Mouse (Mus musculus): ENCODE measurements around the gene 4430402I18Rik. TPM values are rescaled to one million over a fixed set of nuclear protein-coding genes. Genes with fewer than 3 reads are reported as not detected.

The 4430402I18Rik gene
- polyA plus RNA-seq, 2 experiments: 1.5 to 3.1 TPM

GRCm38 (mm10) chr19:28951251-28951650 lies 16.3 kb downstream of the 4430402I18Rik start:
- no peak overlapping the region for H3K4me2 ChIP-seq (ENCODE audit: low read depth)
- DNase-seq (ENCODE audit: low read depth in 3 of 3, low spot score in 3 of 3): no peak
- no peak overlapping the region for H3K9ac ChIP-seq (replicated peaks)
- no peak for ATAC-seq (ENCODE audit: insufficient read depth)
- H3K27me3 ChIP-seq (ENCODE audit: control insufficient read depth, insufficient read depth, low read length): no peaks in the 10 kb centered on the region
- TF ChIP-seq EP300 (IDR thresholded peaks at IDR 0.05; ENCODE audit: low read depth) (no peak), CTCF (IDR thresholded peaks at IDR 0.05; ENCODE audit: low read depth) (no peak)
- no peaks in the 10 kb centered on the region for H3K9me3 ChIP-seq (ENCODE audit: control insufficient read depth, low read length)
- WGBS (ENCODE audit: insufficient replicate concordance): 62% methylated on average over 5 of the region's 5 CpGs
- no peak overlapping the region for H3K27ac ChIP-seq
- no peaks in the 10 kb centered on the region for H3K36me3 ChIP-seq (replicated peaks; ENCODE audit: control insufficient read depth, insufficient read depth, low read depth)
- H3K4me3 ChIP-seq (ENCODE audit: insufficient read depth in 1 of 2, low read depth in 2 of 2, low read length in 2 of 2): no peak overlapping the region
- no peaks in the 10 kb centered on the region for H3K4me1 ChIP-seq (replicated peaks; ENCODE audit: control insufficient read depth in 2 of 2, insufficient read depth in 2 of 2, low read length in 1 of 2)

GRCm38 (mm10) chr19:28947311-28947710 lies 20.3 kb downstream of the 4430402I18Rik start:
- Histone ChIP-seq H3K36me3 (replicated peaks; ENCODE audit: control insufficient read depth, insufficient read depth, low read depth) (no peaks in the 10 kb centered on the region), H3K4me1 (replicated peaks; ENCODE audit: control insufficient read depth in 2 of 2, insufficient read depth in 2 of 2, low read length in 1 of 2) (no peaks in the 10 kb centered on the region), H3K27ac (no peak overlapping the region), H3K9me3 (ENCODE audit: control insufficient read depth, low read length) (no peaks in the 10 kb centered on the region), H3K27me3 (ENCODE audit: control insufficient read depth, insufficient read depth, low read length) (no peaks in the 10 kb centered on the region), H3K4me2 (ENCODE audit: low read depth) (no peak overlapping the region), H3K9ac (replicated peaks) (no peak overlapping the region), H3K4me3 (ENCODE audit: insufficient read depth in 1 of 2, low read depth in 2 of 2, low read length in 2 of 2) (no peak overlapping the region)
- 21% methylated on average over 2 of the region's 2 CpGs for WGBS (ENCODE audit: insufficient replicate concordance)
- ATAC-seq (ENCODE audit: insufficient read depth): no peak
- TF ChIP-seq EP300 (IDR thresholded peaks at IDR 0.05; ENCODE audit: low read depth) (no peak), CTCF (IDR thresholded peaks at IDR 0.05; ENCODE audit: low read depth) (no peak)
- DNase-seq (ENCODE audit: low read depth in 3 of 3, low spot score in 3 of 3): no peak

GRCm38 (mm10) chr19:28946782-28947181 lies 20.8 kb downstream of the 4430402I18Rik start:
- TF ChIP-seq EP300 (IDR thresholded peaks at IDR 0.05; ENCODE audit: low read depth) (no peak), CTCF (IDR thresholded peaks at IDR 0.05; ENCODE audit: low read depth) (no peak)
- DNase-seq (ENCODE audit: low read depth in 3 of 3, low spot score in 3 of 3) (no peak), ATAC-seq (ENCODE audit: insufficient read depth) (no peak)
- Histone ChIP-seq H3K9me3 (ENCODE audit: control insufficient read depth, low read length) (no peaks in the 10 kb centered on the region), H3K27ac (no peak overlapping the region), H3K4me1 (replicated peaks; ENCODE audit: control insufficient read depth in 2 of 2, insufficient read depth in 2 of 2, low read length in 1 of 2) (no peaks in the 10 kb centered on the region), H3K36me3 (replicated peaks; ENCODE audit: control insufficient read depth, insufficient read depth, low read depth) (no peaks in the 10 kb centered on the region), H3K27me3 (ENCODE audit: control insufficient read depth, insufficient read depth, low read length) (no peaks in the 10 kb centered on the region), H3K9ac (replicated peaks) (no peak overlapping the region), H3K4me2 (ENCODE audit: low read depth) (no peak overlapping the region), H3K4me3 (ENCODE audit: insufficient read depth in 1 of 2, low read depth in 2 of 2, low read length in 2 of 2) (no peak overlapping the region)
- WGBS (ENCODE audit: insufficient replicate concordance): 26% methylated on average over 4 of the region's 4 CpGs

GRCm38 (mm10) chr19:28941271-28941670 lies 26.3 kb downstream of the 4430402I18Rik start:
- H3K36me3 ChIP-seq (replicated peaks; ENCODE audit: control insufficient read depth, insufficient read depth, low read depth): no peaks in the 10 kb centered on the region
- ATAC-seq (ENCODE audit: insufficient read depth): no peak
- WGBS (ENCODE audit: insufficient replicate concordance): 51% methylated on average over 4 of the region's 4 CpGs
- H3K9ac ChIP-seq (replicated peaks): no peak overlapping the region
- H3K27me3 ChIP-seq (ENCODE audit: control insufficient read depth, insufficient read depth, low read length): no peaks in the 10 kb centered on the region
- no peaks in the 10 kb centered on the region; a peak in 1 of 4 replicates for H3K4me1 ChIP-seq (replicated peaks; ENCODE audit: control insufficient read depth in 2 of 2, insufficient read depth in 2 of 2, low read length in 1 of 2)
- no peak for DNase-seq (ENCODE audit: low read depth in 3 of 3, low spot score in 3 of 3)
- H3K27ac ChIP-seq: no peak overlapping the region
- no peak overlapping the region for H3K4me3 ChIP-seq (ENCODE audit: insufficient read depth in 1 of 2, low read depth in 2 of 2, low read length in 2 of 2)
- H3K4me2 ChIP-seq (ENCODE audit: low read depth): no peak overlapping the region
- TF ChIP-seq CTCF (IDR thresholded peaks at IDR 0.05; ENCODE audit: low read depth) (no peak), EP300 (IDR thresholded peaks at IDR 0.05; ENCODE audit: low read depth) (no peak)
- H3K9me3 ChIP-seq (ENCODE audit: control insufficient read depth, low read length): no peaks in the 10 kb centered on the region

- WGBS (ENCODE audit: insufficient replicate concordance): 54% methylated on average over 9 of the region's 9 CpGs
Observed at GRCm38 (mm10) chr19:28940135-28940874, 27.3 kb downstream of the 4430402I18Rik start.

More at GRCm38 (mm10) chr19:28940135-28940874, 27.3 kb downstream of the 4430402I18Rik start:
- Histone ChIP-seq H3K9me3 (ENCODE audit: control insufficient read depth, low read length) (no peaks in the 10 kb centered on the region), H3K27me3 (ENCODE audit: control insufficient read depth, insufficient read depth, low read length) (no peaks in the 10 kb centered on the region), H3K4me1 (replicated peaks; ENCODE audit: control insufficient read depth in 2 of 2, insufficient read depth in 2 of 2, low read length in 1 of 2) (no peaks in the 10 kb centered on the region; a peak in 1 of 4 replicates), H3K4me3 (ENCODE audit: insufficient read depth in 1 of 2, low read depth in 2 of 2, low read length in 2 of 2) (no peak overlapping the region), H3K9ac (replicated peaks) (no peak overlapping the region), H3K4me2 (ENCODE audit: low read depth) (no peak overlapping the region), H3K36me3 (replicated peaks; ENCODE audit: control insufficient read depth, insufficient read depth, low read depth) (no peaks in the 10 kb centered on the region), H3K27ac (no peak overlapping the region)
- TF ChIP-seq EP300 (IDR thresholded peaks at IDR 0.05; ENCODE audit: low read depth): no peak
- no peak for TF ChIP-seq CTCF (IDR thresholded peaks at IDR 0.05; ENCODE audit: low read depth)
- no peak for DNase-seq (ENCODE audit: low read depth in 3 of 3, low spot score in 3 of 3)
- ATAC-seq (ENCODE audit: insufficient read depth): no peak

All from liver, embryonic 14.5 days (tissue).